Mouse (Mus musculus): ENCODE measurements around the gene Mrps18b. TPM values are rescaled to one million over a fixed set of nuclear protein-coding genes. Genes with fewer than 3 reads are reported as not detected.
"Not testable (repeated sequence)": the region's sequence is repeated elsewhere in the genome, so short reads cannot be mapped to it uniquely, and the experiment has no call there.

Gene Mrps18b
- 72.2 and 92.6 TPM in 2 replicates for polyA plus RNA-seq (2016; fragmentation: Nextera tagmentation; extraction: Ambion mirVana)

GRCm38 (mm10) chr17:35916297-35917142 lies at the start of gene Mrps18b, which contains the start of gene Ppp1r10:
Gene Mrps18b, minus strand, starts transcription at chr17:35916389.
Gene Ppp1r10, plus strand, starts transcription at chr17:35916434.
- under 1% methylated on average over 83 of the region's 83 CpGs for WGBS

GRCm38 (mm10) chr17:35963279-35963678 lies 47.1 kb upstream of the Mrps18b start:
- Histone ChIP-seq H3K36me3 (peaks cover 93% of the 10 kb centered on the region), H3K27ac (replicated peaks) (no peak overlapping the region), H3K9me3 (replicated peaks) (no peaks in the 10 kb centered on the region), H3K4me1 (peaks cover 6% of the 10 kb centered on the region), H3K27me3 (ENCODE audit: low read depth, poor library complexity, severe bottlenecking) (no peaks in the 10 kb centered on the region), H3K4me3 (no peak overlapping the region)
- DNase-seq (ENCODE audit: low spot score) = no peak
- 91% methylated on average over 10 of the region's 10 CpGs for WGBS

More at GRCm38 (mm10) chr17:35916297-35917142, at the start of gene Mrps18b, which contains the start of gene Ppp1r10:
- H3K9me3 ChIP-seq (replicated peaks) = no peaks in the 10 kb centered on the region
- peak within 1 kb of the TSS; percentile 86 for H3K4me3 ChIP-seq
- H3K27ac ChIP-seq (replicated peaks) = peak within 1 kb of the TSS; percentile 97
- H3K4me1 ChIP-seq = peaks cover 34% of the 10 kb centered on the region
- DNase-seq (ENCODE audit: low spot score) = peak; percentile 99
- H3K27me3 ChIP-seq (ENCODE audit: low read depth, poor library complexity, severe bottlenecking) = no peaks in the 10 kb centered on the region
- peaks cover 59% of the 10 kb centered on the region for H3K36me3 ChIP-seq

- no peaks in the 10 kb centered on the region for H3K9me3 ChIP-seq (replicated peaks)
- no peak overlapping the region for H3K4me3 ChIP-seq
- H3K4me1 ChIP-seq = no peaks in the 10 kb centered on the region
- DNase-seq (ENCODE audit: low spot score) = no peak
- peaks cover 90% of the 10 kb centered on the region for H3K36me3 ChIP-seq
- H3K27me3 ChIP-seq (ENCODE audit: low read depth, poor library complexity, severe bottlenecking) = no peaks in the 10 kb centered on the region
- WGBS = 94% methylated on average over 15 of the region's 15 CpGs
- no peak overlapping the region for H3K27ac ChIP-seq (replicated peaks)
These were observed 42.5 kb upstream of the Mrps18b start for GRCm38 (mm10) chr17:35958533-35959223.

GRCm38 (mm10) chr17:35954665-35955064 lies 38.5 kb upstream of the Mrps18b start:
- H3K27me3 ChIP-seq (ENCODE audit: low read depth, poor library complexity, severe bottlenecking) = no peaks in the 10 kb centered on the region
- DNase-seq (ENCODE audit: low spot score) = no peak
- no peak overlapping the region for H3K4me3 ChIP-seq
- H3K9me3 ChIP-seq (replicated peaks) = no peaks in the 10 kb centered on the region
- H3K27ac ChIP-seq (replicated peaks) = no peak overlapping the region
- peaks cover 50% of the 10 kb centered on the region for H3K36me3 ChIP-seq
- no peaks in the 10 kb centered on the region for H3K4me1 ChIP-seq
- 79% methylated on average over 8 of the region's 8 CpGs for WGBS

GRCm38 (mm10) chr17:35952559-35952958 lies 36.4 kb upstream of the Mrps18b start:
- H3K27me3 ChIP-seq (ENCODE audit: low read depth, poor library complexity, severe bottlenecking); H3K27ac ChIP-seq (replicated peaks); H3K9me3 ChIP-seq (replicated peaks); H3K4me3 ChIP-seq; H3K4me1 ChIP-seq; DNase-seq (ENCODE audit: low spot score): not testable (repeated sequence)
- H3K36me3 ChIP-seq = peaks cover 29% of the 10 kb centered on the region
- WGBS = 82% methylated on average over 2 of the region's 3 CpGs

- not testable (repeated sequence) for H3K27ac ChIP-seq (replicated peaks); DNase-seq (ENCODE audit: low spot score); H3K4me3 ChIP-seq; H3K27me3 ChIP-seq (ENCODE audit: low read depth, poor library complexity, severe bottlenecking); H3K4me1 ChIP-seq; H3K9me3 ChIP-seq (replicated peaks)
- peaks cover 13% of the 10 kb centered on the region for H3K36me3 ChIP-seq
These were observed 34.8 kb upstream of the Mrps18b start for GRCm38 (mm10) chr17:35950946-35951345.

- DNase-seq (ENCODE audit: low spot score) = no peak
- Histone ChIP-seq H3K4me1 (no peaks in the 10 kb centered on the region), H3K36me3 (no peaks in the 10 kb centered on the region), H3K27me3 (ENCODE audit: low read depth, poor library complexity, severe bottlenecking) (no peaks in the 10 kb centered on the region), H3K27ac (replicated peaks) (no peak overlapping the region), H3K4me3 (no peak overlapping the region), H3K9me3 (replicated peaks) (peaks cover 3% of the 10 kb centered on the region; the same call in 1 of the 2 replicates)
- 59% methylated on average over 1 of the region's 1 CpGs for WGBS
These were observed 23.8 kb upstream of the Mrps18b start for GRCm38 (mm10) chr17:35939941-35940340.

- H3K27me3 ChIP-seq (ENCODE audit: low read depth, poor library complexity, severe bottlenecking) = no peaks in the 10 kb centered on the region
- 65% methylated on average over 2 of the region's 2 CpGs for WGBS
- DNase-seq (ENCODE audit: low spot score) = no peak
- no peaks in the 10 kb centered on the region for H3K4me1 ChIP-seq
- H3K4me3 ChIP-seq = no peak overlapping the region
- H3K27ac ChIP-seq (replicated peaks) = no peak overlapping the region
- H3K9me3 ChIP-seq (replicated peaks) = peaks cover 3% of the 10 kb centered on the region; the same call in 1 of the 2 replicates
- no peaks in the 10 kb centered on the region for H3K36me3 ChIP-seq
These were observed 22.9 kb upstream of the Mrps18b start for GRCm38 (mm10) chr17:35939108-35939507.

GRCm38 (mm10) chr17:35937700-35938348 lies 21.6 kb upstream of the Mrps18b start:
- Histone ChIP-seq H3K9me3 (replicated peaks) (peaks cover 3% of the 10 kb centered on the region; the same call in 1 of the 2 replicates), H3K27me3 (ENCODE audit: low read depth, poor library complexity, severe bottlenecking) (no peaks in the 10 kb centered on the region), H3K4me1 (no peaks in the 10 kb centered on the region), H3K27ac (replicated peaks) (no peak overlapping the region), H3K4me3 (no peak overlapping the region), H3K36me3 (peaks cover 2% of the 10 kb centered on the region)
- DNase-seq (ENCODE audit: low spot score) = peak; percentile 45
- 52% methylated on average over 2 of the region's 2 CpGs for WGBS

- H3K27ac ChIP-seq (replicated peaks); H3K9me3 ChIP-seq (replicated peaks); DNase-seq (ENCODE audit: low spot score); H3K4me3 ChIP-seq; H3K4me1 ChIP-seq; H3K27me3 ChIP-seq (ENCODE audit: low read depth, poor library complexity, severe bottlenecking): not testable (repeated sequence)
- peaks cover 21% of the 10 kb centered on the region for H3K36me3 ChIP-seq
- 87% methylated on average over 14 of the region's 14 CpGs for WGBS
These were observed 19.6 kb upstream of the Mrps18b start for GRCm38 (mm10) chr17:35935763-35936162.

- WGBS = 93% methylated on average over 4 of the region's 4 CpGs
- H3K27ac ChIP-seq (replicated peaks) = no peak overlapping the region
- H3K9me3 ChIP-seq (replicated peaks) = no peaks in the 10 kb centered on the region
- no peak overlapping the region for H3K4me3 ChIP-seq
- peaks cover 52% of the 10 kb centered on the region for H3K36me3 ChIP-seq
- H3K4me1 ChIP-seq = no peaks in the 10 kb centered on the region
- no peak for DNase-seq (ENCODE audit: low spot score)
- H3K27me3 ChIP-seq (ENCODE audit: low read depth, poor library complexity, severe bottlenecking) = no peaks in the 10 kb centered on the region
These were observed 16.4 kb upstream of the Mrps18b start for GRCm38 (mm10) chr17:35932608-35933007.

GRCm38 (mm10) chr17:35930627-35931026 lies 14.4 kb upstream of the Mrps18b start:
- H3K27me3 ChIP-seq (ENCODE audit: low read depth, poor library complexity, severe bottlenecking) = no peaks in the 10 kb centered on the region
- no peak overlapping the region for H3K27ac ChIP-seq (replicated peaks)
- peaks cover 71% of the 10 kb centered on the region for H3K36me3 ChIP-seq
- DNase-seq (ENCODE audit: low spot score) = no peak
- no peak overlapping the region for H3K4me3 ChIP-seq
- H3K4me1 ChIP-seq = no peaks in the 10 kb centered on the region
- 98% methylated on average over 12 of the region's 12 CpGs for WGBS
- H3K9me3 ChIP-seq (replicated peaks) = no peaks in the 10 kb centered on the region
